Mouse (Mus musculus) megakaryocyte, embryonic 14.5 days (primary cell): ENCODE measurements around the gene Plcd1. TPM values are rescaled to one million over a fixed set of nuclear protein-coding genes. Genes with fewer than 3 reads are reported as not detected.

Source experiments
- H3K27me3 ChIP-seq: replicated peaks from 2 replicates; pipeline ENCODE3; 2012; ENCODE audit warnings: inconsistent platforms
- H3K36me3 ChIP-seq: replicated peaks from 2 replicates; pipeline ENCODE3; 2012; ENCODE audit warnings: low read length, inconsistent platforms, mixed read lengths
- H3K4me1 ChIP-seq: 2 replicates; pipeline ENCODE4 v1.6.1; 2012; ENCODE audit warnings: inconsistent platforms
- H3K4me3 ChIP-seq: replicated peaks from 2 replicates; pipeline ENCODE3; 2012; ENCODE audit warnings: moderate library complexity, mild to moderate bottlenecking, inconsistent platforms
- H3K9me3 ChIP-seq: 2 replicates; pipeline ENCODE4 v1.6.1; 2012; ENCODE audit warnings: inconsistent platforms
- FLI1 ChIP-seq: IDR thresholded peaks from 2 replicates; pipeline ENCODE4 v1.6.1; 2012; ENCODE audit warnings: low read length, inconsistent platforms, mixed read lengths
- GATA1 ChIP-seq: IDR thresholded peaks from 3 replicates; pipeline ENCODE4 v1.6.1; 2012; ENCODE audit warnings: mixed read lengths, low read length, inconsistent platforms, borderline replicate concordance
- polyA plus RNA-seq: library from polyadenylated mRNA; stranded (reverse); fragments of >175 nt; gene quantifications from 2 replicates; pipeline ENCODE4 v1.2.3, GENCODE M21; 2012; ENCODE audit warnings: low replicate concordance; ENCODE audit not compliant: insufficient read depth

Gene Plcd1
- polyA plus RNA-seq, 1 experiment = 1.5 TPM

DNA sequence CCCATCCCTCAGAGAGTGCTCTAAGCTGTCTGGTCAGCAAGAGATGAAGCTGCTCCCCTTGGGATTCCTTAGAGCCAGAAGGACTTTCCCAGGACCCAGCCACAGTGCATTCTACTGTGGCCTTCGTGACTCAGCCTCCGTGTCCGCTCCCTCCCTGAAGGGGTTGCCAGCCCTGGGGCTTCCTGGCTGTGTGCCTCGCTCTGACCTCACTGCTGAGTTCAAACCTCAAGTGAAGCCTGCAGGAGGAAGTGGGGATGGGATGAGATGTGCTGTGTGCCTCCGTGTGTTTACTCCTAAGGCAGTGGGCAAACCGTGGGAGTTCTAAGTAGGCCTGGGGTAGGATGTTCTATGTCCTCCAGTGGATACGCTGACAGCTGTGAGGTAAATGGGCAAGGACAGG lies 57.5 kb downstream of the Plcd1 start:
- H3K27me3 ChIP-seq = no peaks in the 10 kb centered on the region
- no peak overlapping the region for H3K4me3 ChIP-seq
- TF ChIP-seq GATA1 (no peak), FLI1 (no peak)
- peaks cover 11% of the 10 kb centered on the region for H3K4me1 ChIP-seq
- H3K9me3 ChIP-seq = no peaks in the 10 kb centered on the region
- peaks cover 97% of the 10 kb centered on the region for H3K36me3 ChIP-seq

DNA sequence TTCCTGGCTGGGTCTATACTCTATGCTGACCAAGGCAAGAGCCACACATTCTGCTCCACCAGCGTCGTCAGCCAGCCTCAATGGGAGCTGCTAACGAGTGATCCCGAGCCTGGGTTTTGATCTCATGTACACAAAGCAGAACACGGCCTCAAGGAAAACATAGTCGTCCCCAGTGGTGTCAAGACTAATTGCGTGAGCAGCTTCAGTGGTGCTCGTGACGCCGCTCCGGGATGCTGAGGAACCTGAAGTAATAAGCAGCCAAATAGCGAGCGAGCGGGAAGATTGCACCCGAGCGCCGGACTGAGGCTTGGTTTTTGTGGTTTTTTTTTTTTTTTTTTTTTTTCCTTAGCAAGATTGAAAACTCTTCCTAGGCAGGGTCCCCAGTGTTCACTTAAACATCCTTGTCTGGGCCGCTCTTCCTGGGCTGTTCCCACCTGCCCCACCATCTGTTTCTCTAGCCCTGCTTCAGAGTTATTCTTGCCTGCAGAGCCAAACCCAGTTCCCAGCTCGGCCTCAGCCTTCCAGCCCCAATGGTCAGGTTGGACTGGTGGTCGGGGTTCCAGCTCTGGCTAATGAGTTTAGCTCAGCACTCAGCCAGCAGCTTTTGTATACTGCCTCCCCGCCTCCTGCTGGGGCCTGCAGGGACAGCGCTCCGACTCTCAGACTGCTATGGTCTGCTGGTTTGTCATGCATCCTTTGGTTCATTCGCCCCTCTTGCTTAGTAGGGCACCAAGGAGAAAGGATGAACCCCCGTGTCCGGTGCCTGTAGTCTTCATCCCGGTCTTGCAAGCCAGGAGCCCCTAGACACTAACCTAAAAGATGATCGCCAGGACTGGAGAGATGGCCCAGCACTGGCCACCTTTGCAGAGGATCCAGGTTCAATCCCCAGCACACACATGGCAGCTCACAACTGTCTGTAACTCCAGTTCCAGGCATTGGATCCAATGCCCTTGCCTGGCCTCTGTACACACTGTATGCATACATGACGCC lies 58.3 kb downstream of the Plcd1 start:
- Histone ChIP-seq H3K27me3 (no peaks in the 10 kb centered on the region), H3K9me3 (no peaks in the 10 kb centered on the region), H3K36me3 (peaks cover 97% of the 10 kb centered on the region), H3K4me1 (peaks cover 11% of the 10 kb centered on the region), H3K4me3 (no peak overlapping the region)
- TF ChIP-seq FLI1 (no peak), GATA1 (no peak)

DNA sequence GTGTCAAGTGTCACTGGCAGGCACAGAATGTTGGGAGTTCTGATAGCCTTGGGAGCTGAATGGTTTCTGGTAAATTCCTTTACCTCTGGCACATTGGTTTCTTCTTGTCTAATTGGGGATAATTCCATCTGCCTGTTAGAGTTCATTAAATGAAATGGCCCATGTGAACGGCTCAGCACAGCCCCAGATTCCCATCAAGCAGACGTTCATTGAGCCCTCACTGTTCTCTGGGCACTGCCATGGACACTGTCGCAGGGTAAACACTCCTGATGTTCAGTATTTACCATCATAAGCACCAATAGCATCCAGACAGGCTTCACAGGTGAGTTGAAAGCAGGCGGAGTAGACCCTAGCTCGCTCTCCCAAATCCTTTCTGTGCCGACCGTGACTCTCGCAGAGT lies 59.2 kb downstream of the Plcd1 start:
- H3K36me3 ChIP-seq = peaks cover 97% of the 10 kb centered on the region
- H3K9me3 ChIP-seq = no peaks in the 10 kb centered on the region
- TF ChIP-seq GATA1 (no peak), FLI1 (no peak)
- H3K4me1 ChIP-seq = peaks cover 17% of the 10 kb centered on the region
- H3K27me3 ChIP-seq = no peaks in the 10 kb centered on the region
- H3K4me3 ChIP-seq = no peak overlapping the region

- Histone ChIP-seq H3K9me3 (no peaks in the 10 kb centered on the region), H3K4me1 (peaks cover 18% of the 10 kb centered on the region), H3K36me3 (peaks cover 98% of the 10 kb centered on the region), H3K27me3 (no peaks in the 10 kb centered on the region), H3K4me3 (no peak overlapping the region)
- no peak for TF ChIP-seq FLI1
- TF ChIP-seq GATA1 = no peak
These were observed 60.0 kb downstream of the Plcd1 start for GRCm38 (mm10) chr9:119033111-119033921.

GRCm38 (mm10) chr9:119032538-119032937 lies 60.8 kb downstream of the Plcd1 start:
- Histone ChIP-seq H3K9me3 (no peaks in the 10 kb centered on the region), H3K36me3 (peaks cover 98% of the 10 kb centered on the region), H3K4me1 (peaks cover 18% of the 10 kb centered on the region), H3K27me3 (no peaks in the 10 kb centered on the region), H3K4me3 (no peak overlapping the region)
- no peak for TF ChIP-seq GATA1

DNA sequence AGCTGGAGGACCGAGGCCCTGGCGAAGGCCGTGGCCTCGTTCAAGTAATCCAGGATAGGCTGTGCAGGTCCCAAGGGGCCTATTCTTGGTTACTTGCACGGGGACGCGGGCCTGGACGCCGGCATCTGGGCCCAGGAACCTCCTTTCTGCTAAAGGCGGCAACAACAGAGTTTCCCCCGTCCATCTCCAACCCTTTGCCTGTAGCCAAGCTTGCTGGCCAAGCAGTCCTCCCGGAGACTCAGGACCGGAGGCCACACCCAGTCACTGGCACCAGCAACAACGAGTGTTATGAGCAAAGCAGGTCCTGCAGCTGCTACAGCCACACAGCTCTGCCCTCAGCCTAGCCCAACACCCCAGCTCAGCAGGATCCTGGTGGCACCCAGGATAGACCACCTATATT lies 61.5 kb downstream of the Plcd1 start:
- H3K4me3 ChIP-seq = no peak overlapping the region
- no peak for TF ChIP-seq GATA1
- TF ChIP-seq FLI1 = no peak
- peaks cover 18% of the 10 kb centered on the region for H3K4me1 ChIP-seq
- H3K9me3 ChIP-seq = no peaks in the 10 kb centered on the region
- peaks cover 100% of the 10 kb centered on the region for H3K36me3 ChIP-seq
- H3K27me3 ChIP-seq = no peaks in the 10 kb centered on the region

DNA sequence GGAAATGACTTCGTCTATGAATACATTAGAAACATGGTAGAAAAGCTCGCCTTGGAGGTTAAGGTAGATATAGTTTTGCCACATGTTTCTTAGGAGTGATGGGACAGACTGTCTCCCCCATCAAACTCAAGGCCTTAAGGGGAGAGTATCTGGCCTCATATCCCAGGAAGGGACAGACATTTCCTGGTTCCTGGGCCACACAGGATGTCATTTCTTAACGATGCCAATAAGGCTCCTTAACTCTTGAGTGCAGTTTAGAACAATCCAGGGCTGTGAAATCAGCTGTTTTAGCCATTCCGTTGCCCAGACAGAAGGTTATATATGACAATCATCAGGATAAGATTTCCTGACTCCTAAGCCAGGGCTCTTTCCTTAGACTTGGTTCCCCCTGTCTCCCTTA lies 62.3 kb downstream of the Plcd1 start:
- Histone ChIP-seq H3K9me3 (no peaks in the 10 kb centered on the region), H3K4me1 (peaks cover 17% of the 10 kb centered on the region), H3K36me3 (peaks cover 98% of the 10 kb centered on the region), H3K27me3 (no peaks in the 10 kb centered on the region), H3K4me3 (no peak overlapping the region)
- TF ChIP-seq FLI1 (no peak), GATA1 (no peak)

DNA sequence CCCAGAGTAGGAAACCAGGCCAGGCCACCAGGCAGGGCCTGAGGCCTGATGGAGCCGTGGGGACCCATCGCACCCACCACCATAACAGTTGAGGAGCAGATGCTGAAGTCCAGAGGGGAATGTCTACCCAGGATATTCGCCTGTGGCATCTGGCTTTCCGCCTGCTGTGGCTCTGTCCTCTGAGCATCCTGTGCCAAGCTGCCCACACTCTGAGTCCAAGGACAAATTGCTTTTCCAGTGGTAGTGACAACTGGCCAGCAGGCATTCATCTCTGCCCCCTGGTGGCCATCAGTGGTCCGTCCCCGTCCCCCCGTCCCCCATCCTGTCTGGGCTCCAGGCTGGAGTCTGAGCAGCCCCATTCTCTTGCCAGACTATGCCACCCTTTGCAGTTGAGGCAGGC lies 63.7 kb downstream of the Plcd1 start:
- TF ChIP-seq GATA1 = no peak
- no peak for TF ChIP-seq FLI1
- Histone ChIP-seq H3K27me3 (no peaks in the 10 kb centered on the region), H3K9me3 (no peaks in the 10 kb centered on the region), H3K4me1 (peaks cover 10% of the 10 kb centered on the region), H3K4me3 (no peak overlapping the region), H3K36me3 (peaks cover 97% of the 10 kb centered on the region)

DNA sequence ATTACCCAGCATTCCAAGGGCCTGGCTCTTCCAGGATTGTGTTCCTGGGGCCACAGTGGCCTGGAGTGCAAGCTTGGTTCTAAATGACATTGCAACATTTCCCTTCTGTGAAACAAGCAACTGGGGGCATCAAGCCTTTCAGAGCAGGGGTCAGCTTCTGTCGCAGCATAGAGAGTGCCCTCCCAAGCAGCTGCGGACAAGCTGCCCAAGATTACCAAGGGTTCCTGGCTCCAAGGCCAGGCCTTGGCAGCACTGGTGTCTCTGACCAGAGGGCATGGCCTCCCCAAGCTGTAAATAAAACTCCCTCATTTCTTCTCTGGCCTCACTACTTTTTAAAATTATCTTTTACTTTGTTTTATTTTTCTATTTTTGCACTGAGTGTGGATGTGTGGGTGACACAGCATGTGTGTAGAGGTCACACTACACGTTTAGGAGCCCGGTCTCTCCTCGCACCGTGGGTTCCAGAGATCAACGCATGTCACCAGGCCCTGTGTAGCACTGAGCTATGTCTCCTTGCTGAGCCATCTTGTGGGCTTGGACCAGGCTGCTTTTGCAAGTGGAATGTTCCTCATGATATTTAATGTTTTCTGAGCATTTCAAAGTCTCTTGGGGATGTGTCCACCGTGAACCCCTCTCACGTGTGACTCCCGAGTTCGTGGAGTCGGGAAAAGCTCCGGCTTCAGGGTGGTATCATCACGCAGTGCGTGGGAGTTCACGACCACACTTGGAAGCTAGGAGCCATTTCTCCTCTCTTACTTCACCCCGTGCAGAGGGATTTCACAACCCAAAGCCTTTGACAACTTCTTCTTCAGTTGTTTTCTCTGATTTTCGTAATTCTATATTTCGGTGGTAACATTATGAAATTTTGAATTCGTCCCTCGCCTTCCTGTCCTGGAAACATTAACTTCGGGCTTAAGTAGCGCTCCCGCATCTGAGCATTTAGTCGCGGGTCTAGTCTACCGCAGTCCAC lies 64.8 kb downstream of the Plcd1 start:
- no peak for TF ChIP-seq FLI1
- TF ChIP-seq GATA1 = no peak
- H3K36me3 ChIP-seq = peaks cover 97% of the 10 kb centered on the region
- H3K9me3 ChIP-seq = no peaks in the 10 kb centered on the region
- no peak overlapping the region for H3K4me3 ChIP-seq
- peaks cover 14% of the 10 kb centered on the region for H3K4me1 ChIP-seq
- H3K27me3 ChIP-seq = no peaks in the 10 kb centered on the region
